Mouse (Mus musculus): ENCODE results near the gene Cntn5.

The Cntn5 gene

DNA sequence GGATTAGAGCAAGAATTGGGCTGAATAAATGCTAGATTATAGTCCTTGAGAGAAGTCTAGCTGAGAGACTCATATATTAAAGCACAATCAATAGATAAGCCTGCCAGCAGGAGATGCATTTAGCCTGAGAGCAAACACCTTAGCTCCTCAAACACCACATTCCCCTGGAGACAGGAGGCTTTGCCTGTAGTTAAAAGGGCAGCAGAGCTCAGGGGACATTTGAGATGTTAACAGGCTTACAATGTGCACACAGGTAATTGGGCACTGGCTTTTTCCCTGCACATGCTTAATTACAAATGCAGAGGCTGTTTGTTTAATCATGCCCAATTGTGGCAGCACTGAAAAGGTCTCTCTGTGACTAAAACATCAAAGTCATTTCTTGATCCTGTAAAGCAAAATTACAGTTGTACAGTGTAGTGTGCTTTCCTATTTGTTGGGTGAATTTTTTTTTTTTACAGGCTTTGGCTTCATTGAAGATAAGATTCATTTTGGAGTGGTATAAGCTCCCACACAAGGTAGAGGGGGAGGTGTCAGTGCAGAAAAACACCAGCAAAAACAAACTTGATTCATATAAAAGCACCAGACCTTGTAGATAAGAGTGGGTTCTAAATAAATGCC is 457.2 kb downstream of the Cntn5 start:
- DNase-seq (ENCODE audit: low read depth, low spot score), result no peak

DNA sequence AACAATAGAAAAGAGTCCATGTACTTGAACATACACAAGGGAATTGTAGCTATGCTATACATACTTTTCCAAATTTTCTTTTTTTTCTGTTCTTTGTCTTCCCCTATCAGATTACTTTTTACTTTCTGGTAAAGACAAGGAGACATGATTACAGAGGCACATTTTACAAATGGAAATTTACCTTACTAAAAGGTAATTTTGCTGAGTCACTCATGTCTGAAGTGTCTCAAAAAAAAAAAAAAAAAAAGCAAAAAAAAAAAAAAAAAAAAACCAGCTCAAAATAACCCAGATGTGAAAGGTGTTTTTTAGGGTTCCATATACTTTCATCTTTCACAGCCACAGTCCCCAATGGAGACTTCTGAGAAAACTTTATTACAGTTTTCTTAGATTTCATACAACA is 492.5 kb downstream of the Cntn5 start:
- no peak for DNase-seq (ENCODE audit: low read depth, low spot score)

DNA sequence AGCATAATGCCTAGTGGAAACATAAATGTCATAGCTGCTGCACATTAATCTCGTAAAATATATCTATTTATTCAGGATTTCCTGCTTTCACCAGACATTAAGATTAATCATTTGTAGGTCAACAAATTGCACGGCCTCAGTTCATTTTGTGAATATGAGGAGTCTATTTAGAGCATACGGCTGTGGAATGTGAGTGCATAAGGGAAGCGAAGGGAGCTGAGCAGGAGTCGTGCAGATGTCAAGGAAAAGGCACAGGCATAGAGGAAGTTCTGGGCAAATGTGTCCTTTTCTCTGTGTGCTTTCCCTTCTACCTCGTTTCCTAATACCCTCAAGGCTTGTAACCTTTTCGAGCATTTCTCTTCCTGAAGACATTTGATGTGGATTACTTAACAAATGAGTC is 504.5 kb downstream of the Cntn5 start:
- DNase-seq (ENCODE audit: low read depth, low spot score), result no peak

DNA sequence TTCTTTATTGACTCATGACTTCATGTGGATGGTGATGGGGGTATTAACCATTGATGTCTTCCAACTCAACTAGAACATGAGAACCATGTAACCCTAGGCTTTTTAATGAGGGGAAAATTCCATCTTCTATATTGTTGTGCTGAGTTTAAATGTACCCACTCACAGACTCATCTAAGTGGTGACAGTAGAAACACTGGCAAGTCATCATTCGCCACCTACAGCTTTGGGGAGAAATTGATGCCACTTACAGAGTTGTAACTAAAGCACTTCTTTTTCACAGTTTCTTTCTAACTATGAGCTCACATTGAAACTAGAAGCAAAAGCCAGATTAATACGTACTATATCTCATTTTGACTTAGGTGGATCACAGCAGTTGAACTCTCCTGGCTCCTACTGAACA is 514.7 kb downstream of the Cntn5 start:
- DNase-seq (ENCODE audit: low read depth, low spot score), result no peak

DNA sequence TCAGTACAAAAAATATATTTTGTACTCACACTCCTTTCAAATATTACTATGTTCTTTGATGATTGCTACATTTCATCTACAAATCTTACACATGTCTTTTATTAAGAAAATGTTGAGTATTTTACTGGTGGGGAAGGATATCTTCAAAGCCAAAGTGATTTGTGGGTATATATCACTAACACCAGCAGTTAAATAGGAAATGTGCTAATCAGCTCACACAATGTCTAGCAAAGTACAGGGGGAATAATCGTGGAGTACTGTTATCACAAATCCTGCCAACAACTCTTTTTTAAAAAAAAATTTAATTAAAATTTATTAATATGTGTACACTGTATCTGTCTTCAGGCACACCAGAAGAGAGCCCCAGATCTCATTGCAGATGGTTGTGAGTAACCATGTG is 520.1 kb downstream of the Cntn5 start:
- no peak for DNase-seq (ENCODE audit: low read depth, low spot score)

DNA sequence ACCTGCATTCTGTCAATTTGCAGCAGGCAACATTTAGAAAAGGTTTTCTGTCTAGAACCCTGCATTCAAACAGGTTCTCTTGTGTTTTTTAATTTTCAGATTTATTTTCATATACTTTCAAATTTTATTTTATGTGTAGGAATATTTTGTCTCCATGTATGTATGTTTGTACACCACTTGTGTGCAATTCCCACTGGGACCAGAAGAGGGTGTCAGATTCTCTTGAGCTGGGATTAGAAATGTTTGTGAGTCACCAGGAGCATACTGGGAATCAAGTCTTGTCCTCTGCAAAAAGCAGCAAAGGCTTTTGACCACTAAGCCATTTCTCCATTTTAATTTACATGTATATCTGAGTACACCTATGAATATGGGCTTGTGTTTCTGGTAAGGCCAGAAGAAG is 521.4 kb downstream of the Cntn5 start:
- no peak for DNase-seq (ENCODE audit: low read depth, low spot score)

DNA sequence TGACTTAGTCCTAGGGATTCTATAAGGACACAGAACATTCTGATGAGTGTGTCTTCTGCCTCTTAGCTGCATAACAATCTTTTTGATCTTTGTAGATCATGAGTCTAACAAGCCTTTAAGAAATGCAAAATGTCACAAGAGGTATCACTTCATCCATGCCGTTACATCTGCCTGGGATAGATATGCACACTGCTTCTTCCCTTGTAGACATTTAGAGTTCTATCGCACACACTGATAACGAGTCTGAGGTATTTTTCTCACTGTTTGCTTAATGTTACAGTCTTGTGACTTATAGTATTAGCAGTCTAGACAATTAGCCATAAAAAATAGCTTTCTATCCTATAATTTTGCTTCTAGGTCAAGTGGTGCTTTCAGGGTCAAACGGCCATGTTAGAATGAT is 522.9 kb downstream of the Cntn5 start:
- DNase-seq (ENCODE audit: low read depth, low spot score), result no peak

DNA sequence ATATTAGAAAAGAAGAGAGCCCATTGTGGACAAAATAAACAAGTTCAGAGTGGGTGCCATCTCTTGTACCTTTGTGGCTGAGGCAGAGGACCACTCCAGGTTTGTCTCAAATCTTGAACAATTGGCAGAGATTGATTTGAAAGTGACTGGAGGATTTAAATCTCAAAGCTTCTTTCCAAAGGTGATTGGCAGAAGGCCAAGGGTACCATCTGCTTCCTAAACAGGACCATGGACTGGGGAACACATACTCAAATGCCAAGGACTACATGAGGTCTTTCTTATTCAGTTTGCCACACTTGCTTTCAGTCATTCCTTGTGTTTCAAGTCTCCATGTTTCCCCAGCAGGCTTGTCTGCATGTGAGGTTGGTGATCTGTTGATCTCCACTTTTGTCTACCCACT is 528.3 kb downstream of the Cntn5 start:
- no peak for DNase-seq (ENCODE audit: low read depth, low spot score)

DNA sequence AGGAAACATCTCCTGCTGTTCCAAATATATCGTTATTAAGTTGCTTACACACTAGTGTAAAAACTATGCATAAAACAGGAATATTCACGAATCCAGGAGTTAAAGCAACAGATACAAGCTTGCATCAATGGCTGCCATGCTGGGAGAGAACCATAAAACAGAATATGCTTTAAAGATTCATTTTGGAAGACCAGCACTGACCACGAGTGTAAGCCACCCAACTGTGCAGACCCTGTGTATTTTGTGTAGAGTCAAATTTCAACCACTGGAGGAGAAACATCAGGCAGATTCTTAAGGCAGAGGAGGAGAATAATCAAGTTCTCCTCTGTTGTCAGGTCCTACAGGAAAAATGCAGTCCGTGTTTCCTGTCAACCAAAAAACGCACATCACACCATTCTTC is 535.6 kb downstream of the Cntn5 start:
- DNase-seq (ENCODE audit: low read depth, low spot score), result no peak

DNA sequence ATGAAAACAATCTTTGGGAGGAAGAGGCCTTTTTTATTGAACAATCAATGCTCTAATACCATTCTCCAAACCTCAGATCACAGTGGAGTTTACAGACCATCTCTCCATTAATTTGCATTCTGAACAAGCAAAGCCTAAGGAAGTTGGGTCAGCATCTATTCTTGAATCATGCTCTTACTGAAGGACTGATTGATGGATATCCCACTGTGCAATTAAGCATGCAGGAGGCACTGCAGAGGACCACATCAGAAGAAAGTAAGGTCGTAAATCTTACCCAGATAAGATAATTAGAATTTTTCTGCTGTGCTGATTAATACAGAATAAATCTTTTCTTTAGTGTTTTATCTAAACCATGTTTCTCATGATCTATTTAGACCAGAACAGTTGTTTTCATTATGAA is 536.2 kb downstream of the Cntn5 start:
- no peak for DNase-seq (ENCODE audit: low read depth, low spot score)

DNA sequence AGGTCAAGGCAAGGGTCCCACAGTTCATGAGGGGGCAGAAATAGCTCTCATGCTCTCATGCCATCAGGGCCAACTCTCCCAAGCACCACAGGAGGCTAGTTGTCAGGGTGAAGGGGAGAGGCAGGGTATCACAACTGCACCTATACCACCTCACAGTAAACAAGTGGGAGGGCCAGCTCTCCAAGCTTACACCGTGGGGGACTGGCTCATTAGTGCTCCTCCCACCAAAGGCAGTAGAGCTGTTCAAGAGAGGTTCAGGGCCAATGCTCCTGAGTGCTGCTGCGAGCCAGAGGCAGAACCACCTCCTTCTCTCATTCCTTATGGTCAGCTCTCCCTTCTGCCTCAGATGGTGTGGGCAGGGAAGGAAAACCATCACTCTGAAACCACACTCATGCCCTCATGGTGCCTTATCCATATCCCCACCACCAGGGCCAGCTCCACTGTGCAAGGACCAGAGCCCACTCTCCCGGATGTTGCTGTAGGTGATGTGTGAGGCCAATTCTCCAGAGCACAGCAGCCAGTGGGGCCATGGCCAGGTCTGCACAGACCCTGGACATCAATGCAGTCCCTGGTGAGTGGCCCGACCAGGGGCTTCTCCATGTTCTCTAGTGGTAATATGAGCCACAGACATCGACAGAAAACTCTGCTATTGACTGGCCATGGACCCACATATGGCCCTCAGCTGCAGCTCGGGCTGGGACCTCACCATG is 538.2 kb downstream of the Cntn5 start:
- DNase-seq (ENCODE audit: low read depth, low spot score), result no peak

DNA sequence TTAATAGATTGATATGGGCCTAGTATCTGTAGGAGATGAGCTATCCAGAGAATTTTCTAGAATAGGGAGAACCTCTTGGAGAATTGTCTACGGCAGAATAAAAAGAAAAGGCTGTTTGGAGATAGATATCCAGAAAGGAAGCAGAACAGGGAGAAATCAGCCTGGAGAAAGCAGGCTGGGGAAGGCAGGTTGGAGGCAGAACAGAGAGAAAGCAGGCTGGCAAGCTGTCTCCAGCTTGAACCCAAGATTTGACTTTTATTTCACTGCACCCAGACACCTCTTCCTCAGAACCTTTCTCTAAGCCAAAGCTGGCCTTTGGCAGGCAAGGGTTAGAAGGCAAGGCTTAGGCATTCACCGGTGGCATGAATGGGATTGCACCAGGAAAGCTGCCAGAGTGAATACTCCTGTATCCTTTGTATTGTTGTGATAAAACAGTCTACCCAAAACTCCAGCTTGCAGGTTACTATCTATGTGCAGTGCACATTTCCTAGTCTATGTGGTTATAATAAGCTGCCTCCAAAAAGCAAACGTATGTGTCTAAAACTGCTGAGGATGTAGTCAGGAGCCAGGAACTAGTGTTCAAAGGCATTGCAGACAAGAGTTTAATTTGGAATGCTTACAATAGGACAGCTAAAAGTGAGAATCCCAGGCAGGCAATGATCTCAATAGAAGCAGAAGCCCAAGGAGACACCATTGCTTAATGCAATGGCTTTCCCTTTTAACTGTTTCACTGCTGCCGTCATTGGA is 553.5 kb downstream of the Cntn5 start:
- DNase-seq (ENCODE audit: low read depth, low spot score), result no peak

DNA sequence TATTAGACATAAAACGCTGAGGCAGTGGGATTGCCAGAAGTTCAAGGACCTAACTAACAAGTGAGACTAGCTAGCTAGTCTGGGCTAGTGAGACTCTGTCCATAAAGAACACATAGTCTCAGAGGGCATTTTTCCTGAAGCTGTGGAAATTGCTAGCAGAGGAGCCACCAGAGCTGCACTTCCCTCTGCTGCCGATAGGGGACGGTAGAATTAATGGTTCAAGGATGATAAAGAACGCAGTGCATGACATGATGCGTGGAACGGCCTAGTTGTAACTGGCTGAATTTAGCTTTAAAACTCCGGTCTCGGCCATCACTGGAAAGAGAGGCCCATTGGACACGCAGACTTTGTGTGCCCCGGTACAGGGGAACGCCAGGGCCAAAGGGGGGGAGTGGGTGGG is 555.8 kb downstream of the Cntn5 start:
- DNase-seq (ENCODE audit: low read depth, low spot score), result no peak

DNA sequence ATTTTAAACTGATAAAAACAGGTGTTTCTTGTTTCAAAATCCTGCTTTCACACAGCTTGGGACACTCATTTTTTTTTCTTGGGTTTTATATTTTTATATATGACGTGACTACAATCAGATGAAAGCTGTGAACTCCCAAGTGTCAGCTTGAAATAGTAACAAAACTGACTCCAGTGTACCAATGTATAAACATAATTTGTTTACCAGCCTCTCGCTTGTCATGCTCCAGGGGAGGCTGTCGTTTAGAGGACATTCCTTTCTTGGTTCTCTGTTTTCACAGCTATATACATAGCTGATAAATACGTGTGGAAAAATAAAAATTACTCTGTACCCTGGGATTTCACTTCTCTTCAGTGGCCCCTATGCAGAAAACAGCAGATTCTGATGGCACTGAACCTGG is 556.4 kb downstream of the Cntn5 start:
- DNase-seq (ENCODE audit: low read depth, low spot score), result no peak

DNA sequence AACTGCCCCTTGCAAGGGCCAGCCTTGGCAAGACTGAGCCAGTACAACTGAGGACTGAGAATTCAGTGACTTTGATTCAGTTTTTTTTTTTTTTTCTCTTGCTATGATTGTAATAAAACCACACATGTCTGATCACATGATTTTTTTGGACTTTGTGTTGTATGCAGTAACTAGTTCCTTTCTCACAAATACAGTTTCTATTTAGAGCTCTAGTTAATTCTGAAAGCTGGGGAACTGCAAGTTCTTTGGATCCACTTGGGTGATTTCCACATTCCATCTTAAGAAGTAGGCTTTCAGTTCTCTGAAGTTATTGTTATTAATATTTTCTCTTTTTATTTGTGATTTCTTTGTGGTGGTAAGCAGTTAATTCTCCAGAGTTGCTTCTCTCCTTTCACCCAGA is 563.8 kb downstream of the Cntn5 start:
- DNase-seq (ENCODE audit: low read depth, low spot score), result no peak

DNA sequence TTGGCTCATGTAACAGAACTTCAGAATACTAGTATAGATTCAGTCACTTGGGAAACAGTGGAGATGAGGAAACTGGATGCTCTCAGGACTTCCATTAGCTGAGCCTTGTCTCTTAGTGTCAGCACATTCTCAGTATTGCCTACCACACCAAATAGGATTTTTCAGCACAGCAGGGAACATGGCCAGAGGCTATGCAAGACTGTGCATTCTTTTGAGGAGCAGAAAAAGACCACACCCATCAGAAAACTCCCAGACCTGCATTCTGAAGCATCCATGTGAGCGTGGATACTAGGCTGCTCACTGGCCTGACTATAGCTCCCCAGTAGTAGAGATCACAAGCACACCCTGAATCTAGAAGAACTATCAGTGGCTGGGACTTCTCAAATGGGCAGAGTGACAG is 564.9 kb downstream of the Cntn5 start:
- DNase-seq (ENCODE audit: low read depth, low spot score), result no peak

DNA sequence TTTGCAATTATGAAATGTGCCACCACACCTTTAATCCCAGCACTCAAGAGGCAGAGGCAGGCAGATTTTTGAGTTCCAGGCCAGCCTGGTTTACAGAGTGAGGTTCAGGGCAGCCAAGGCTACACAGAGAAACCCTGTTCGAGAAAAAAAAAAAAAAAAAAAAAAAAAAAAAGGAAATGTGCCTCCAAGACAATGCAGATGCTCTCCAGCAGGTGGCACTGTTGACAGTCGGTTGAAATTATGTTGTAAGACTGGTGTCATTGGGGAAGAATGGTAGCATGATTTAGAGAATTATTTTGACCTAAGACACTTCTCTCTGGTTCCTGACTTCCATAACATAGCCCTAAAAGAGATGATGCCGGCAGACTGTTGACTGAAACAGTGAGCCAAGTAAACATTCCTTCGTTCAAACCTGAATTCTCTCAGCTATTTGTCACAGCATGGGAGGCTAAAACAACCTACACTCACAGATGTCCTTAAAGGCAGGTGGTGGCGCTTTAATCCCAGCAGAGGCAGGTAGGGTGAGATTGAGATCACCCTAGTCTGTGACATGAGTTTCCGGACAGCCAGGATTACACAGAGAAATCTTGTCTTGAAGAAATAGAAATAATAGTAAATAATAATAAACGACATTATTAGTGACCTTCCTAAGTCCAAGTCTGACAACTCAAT is 579.7 kb downstream of the Cntn5 start:
- peak; percentile 55 for DNase-seq (ENCODE audit: low read depth, low spot score)

DNA sequence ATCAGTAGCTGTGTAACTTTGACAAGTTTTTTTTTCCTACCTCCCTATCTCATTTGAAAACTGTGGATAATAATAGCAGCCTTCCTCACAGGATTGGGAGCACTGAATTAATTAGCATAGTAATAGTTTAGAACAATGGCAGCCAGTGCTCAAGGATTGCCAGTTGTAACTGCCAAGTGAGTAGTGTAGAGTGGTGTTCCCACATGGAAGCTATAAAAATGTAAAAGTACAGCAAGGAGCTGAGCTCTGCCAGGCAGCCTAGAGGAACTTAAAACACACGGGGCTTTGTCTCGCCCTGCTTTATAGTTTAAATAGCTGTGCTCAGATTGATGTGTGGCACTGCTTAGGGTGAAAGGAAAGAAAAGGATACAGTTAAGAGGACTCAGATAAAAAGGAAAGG is 635.2 kb downstream of the Cntn5 start:
- DNase-seq (ENCODE audit: low read depth, low spot score), result no peak

DNA sequence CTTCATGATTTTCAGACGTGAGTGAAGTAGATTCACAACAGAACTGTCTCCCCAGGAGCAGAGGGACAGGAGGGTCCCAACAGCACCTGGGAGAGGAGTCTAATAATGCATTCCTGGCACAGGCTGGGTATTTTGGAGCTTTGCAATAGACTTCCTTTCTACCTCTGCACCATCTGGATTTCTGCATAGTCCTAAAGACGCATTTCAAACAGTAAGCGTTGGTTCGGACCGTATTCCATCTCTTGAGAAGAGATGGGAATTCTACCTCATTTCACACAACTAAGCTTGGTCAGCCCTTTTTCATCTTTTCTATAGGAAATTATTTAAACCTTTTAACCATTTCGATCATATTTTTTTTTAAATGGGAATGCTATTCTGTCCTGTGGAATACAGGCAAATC is 635.7 kb downstream of the Cntn5 start:
- no peak for DNase-seq (ENCODE audit: low read depth, low spot score)

DNA sequence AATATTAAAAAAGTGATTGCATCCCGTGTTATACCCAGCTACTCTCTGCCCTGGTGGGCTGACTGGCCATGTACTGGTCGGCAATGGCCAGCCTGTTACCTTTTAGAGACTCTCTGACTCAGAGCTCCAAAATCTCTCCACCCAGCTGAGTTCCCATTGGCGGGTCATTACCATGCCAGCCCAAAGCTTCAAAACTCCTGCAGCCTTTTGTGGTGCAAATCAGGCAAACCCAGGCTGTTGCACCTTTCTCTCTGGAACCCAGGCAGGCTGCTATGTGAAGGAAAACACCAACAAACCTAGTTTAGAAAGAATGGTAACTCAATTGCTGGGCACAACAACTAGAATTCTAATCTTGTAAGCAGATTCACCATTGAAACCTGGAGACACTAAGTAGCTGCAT is 639.0 kb downstream of the Cntn5 start:
- no peak for DNase-seq (ENCODE audit: low read depth, low spot score)

DNA sequence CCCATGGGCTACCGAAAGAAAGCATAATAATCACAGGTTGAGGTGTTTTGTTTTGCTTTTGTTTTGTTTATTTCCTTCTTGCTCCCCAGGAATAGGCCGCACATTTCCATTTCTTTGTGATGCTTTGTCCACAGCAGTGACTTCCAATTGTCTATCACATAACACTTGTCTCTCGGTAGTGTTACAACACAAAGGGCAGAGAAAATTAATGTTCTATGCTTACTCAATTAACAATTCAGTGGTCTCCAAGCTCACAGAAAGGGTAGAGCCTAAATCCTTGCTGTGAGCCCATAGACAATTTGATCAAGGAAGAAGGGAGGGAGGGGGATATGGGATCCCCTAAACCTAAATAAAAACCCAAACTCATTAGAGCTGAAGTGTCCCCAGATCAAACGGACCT is 671.2 kb downstream of the Cntn5 start:
- DNase-seq (ENCODE audit: low read depth, low spot score), result no peak

DNA sequence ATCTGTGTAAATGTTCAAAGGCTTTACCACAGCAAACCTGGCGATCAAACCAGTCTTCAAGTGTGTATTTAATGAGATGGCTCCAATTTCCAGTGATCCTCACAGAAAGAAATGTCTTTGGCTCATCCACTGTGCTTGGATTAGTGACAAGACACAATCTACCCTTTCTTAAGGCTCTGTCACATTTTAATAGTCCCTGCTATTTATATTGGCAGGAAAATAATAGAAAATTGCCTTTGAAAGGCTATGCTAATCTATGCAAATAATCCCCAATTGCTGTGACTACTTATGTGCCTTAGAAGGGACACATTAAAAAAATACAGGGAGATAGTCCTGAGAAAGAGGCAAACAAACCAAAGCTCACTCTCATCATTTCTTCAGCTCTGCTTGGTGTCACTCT is 672.5 kb downstream of the Cntn5 start:
- no peak for DNase-seq (ENCODE audit: low read depth, low spot score)

DNA sequence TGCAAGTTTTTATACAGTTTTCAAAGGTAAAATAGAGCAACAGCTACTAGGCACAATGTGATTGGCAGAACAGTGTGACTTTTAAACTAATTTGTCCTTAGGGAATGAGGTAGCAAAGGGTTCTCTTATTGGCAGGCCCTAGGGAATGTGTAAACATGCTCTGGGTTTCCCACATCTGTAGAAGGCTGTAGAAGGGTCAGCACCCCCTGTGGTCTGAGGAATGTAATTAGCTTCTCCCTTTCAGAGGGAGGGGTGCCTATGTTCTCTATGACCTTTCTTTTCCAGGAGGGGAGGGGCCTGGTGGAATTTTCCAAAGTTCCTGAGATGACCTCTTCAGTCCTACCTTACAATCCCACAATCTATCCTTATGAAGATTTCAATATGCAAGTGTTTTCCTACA is 673.6 kb downstream of the Cntn5 start:
- DNase-seq (ENCODE audit: low read depth, low spot score), result no peak
